Mouse (Mus musculus) fat pad, adult 2 months (tissue): Measurements from ENCODE around the gene Bcas2.
"Not testable (repeated sequence)": the region's sequence is repeated elsewhere in the genome, so short reads cannot be mapped to it uniquely, and the experiment has no call there.

Source experiments
- DNase-seq: peaks from one replicate; pipeline ENCODE4 v3.0.0-alpha.2; 2011; ENCODE audit warnings: low read depth, low spot score; ENCODE audit errors: extremely low read depth

The Bcas2 gene

DNA sequence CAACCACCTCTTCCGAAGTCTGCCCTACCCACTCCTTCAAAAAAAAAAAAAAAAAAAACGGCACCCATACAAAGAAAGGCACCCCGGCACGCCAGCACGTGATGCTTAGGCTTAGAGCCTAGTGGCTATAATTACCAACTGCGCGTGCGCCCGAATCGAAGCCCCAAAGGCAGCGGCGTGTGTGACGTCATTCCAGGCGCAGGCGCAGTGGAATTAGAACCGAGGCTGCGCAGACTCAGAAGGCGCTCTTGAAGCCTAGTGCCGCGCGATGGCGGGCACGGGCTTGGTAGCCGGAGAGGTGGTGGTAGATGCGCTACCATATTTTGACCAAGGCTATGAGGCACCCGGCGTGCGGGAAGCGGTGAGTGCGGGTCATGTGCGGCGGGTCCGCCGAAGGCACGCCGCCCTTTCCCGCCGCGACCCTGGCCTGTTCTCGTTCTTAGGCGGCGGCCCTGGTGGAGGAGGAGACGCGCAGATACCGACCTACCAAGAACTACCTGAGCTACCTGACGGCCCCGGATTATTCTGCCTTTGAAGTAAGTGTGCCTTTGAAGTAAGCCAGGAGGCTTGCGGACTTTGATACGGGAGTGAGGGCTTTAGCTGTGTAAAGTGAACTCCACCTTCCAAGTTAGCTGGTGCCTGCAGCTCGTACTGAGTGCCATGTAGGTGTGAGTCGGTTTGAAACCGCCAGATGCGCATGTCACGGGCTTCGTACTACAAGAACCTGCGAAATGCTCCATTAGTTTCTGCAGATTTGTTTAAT lies at the start of gene Bcas2:
Gene Bcas2 (plus strand): TSS at position 151 of the 763 bp plus-strand sequence.
- no peak for DNase-seq

GRCm38 (mm10) chr3:103123636-103124035 lies 47.8 kb upstream of the Bcas2 start:
- peak; percentile 88 for DNase-seq

DNA sequence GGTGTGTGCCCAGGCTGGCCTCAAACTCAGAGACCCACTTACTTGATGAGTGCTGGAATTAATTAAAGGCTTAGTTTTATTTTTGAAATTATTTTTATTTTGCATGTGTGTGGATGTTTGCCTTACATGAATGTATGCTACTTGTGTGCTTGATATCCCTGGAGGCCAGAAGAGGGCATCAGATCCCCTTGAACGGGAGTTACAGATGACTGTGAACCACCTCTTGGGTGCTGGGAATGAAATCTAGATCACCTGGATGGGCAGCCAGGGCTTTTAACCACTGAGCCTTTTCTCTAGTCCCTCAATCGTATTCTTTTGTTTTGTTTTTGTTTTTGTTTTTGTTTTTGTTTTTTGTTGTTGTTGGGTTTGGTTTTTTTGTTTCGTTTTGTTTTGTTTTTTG lies 45.3 kb upstream of the Bcas2 start:
- DNase-seq, result no peak

DNA sequence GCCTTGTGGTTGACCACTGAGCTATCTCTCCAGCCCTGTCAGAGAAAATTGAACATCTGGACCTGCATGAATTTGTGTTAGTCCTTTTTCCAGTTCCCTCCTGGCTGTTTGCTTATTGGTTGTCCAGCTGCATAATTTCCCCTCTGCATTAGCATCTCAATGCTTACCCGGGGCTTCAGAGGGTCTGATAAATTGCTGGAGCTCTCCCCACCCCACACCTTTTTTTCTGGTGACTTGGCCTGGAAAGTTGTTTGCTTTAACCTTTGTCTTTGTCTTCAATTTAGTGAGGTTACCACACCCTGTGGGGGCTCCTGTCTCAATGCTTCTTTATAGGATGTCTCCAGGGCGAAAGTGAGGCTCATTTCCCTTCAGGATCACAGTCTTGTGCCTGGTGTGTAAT lies 44.3 kb upstream of the Bcas2 start:
- DNase-seq, result no peak

- no peak for DNase-seq
Measured at GRCm38 (mm10) chr3:103127721-103128120, 43.7 kb upstream of the Bcas2 start.

GRCm38 (mm10) chr3:103128251-103128650 lies 43.2 kb upstream of the Bcas2 start:
- DNase-seq, result no peak

DNA sequence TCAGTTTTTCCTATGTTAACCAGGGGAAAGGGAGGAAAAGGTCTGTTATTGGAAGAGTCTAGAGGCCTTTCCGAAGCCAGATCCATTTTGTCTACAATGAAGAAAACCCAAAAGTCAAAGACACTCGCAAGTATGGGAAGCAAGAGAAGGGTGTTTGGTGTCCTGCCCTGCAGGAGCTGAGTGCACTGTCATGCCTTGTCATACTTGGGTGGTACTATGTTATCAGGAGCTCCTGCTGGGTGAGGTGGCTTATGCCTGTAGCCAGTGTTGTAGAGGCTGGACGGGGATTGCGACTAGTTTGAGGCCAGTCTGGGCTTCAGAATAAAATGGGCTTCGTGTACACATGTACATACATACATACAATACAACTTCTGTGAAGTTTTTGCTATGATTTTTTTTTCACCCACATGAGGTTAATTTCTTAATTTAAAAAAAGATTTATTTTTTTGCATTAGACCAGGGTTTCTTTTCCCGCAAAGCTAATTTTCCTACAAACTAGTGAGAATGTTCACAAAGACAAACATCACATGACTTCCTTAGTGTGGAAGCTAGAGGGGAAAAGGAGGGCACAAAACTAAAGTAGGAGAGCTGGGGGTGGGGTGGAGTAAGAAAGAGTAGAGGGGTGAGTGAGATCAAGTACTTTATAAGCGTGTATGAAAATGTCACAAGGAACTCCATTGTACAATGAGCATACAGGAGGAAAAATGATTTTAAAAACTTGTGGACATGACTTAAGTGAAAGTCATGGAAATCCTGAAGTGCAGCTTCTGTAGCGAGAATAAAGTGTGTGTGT lies 41.9 kb upstream of the Bcas2 start:
- no peak for DNase-seq

- DNase-seq, result no peak
Measured at GRCm38 (mm10) chr3:103130236-103130751, 41.2 kb upstream of the Bcas2 start.

- DNase-seq, result no peak
Measured at GRCm38 (mm10) chr3:103133098-103133497, 38.4 kb upstream of the Bcas2 start.

- no peak for DNase-seq
Measured at GRCm38 (mm10) chr3:103136414-103137077, 34.9 kb upstream of the Bcas2 start.

GRCm38 (mm10) chr3:103139047-103139446 lies 32.4 kb upstream of the Bcas2 start:
- DNase-seq, result no peak

DNA sequence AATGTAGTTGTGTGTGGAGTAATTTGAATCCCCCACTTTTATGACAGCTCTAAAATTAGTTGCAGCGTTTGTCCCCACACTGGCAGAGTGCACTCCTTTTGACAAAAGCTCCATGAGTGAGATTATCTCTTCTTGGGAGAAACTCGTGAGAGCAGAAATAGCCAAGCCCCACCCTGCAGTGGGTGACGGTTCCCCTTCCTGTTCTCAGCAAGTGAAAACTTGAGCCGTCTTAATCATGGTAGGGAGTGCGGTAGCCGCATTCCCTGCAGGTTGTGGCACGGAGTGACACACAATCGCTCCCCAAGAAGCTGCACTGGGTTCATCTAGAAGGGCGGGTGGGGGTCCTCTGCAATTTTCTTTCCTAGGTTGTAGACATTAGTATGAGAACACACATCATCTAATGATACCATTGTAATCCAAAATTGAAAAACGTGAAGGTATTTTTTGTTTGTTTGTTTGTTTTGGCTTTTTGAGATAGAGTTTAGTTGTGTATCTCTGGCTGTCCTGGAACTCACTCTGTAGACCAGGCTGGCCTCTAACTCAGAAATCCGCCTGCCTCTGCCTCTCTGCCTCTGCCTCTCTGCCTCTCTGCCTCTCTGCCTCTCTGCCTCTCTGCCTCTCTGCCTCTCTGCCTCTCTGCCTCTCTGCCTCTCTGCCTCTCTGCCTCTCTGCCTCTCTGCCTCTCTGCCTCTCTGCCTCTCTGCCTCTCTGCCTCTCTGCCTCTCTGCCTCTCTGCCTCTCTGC lies 31.2 kb upstream of the Bcas2 start:
- not testable (repeated sequence) for DNase-seq

DNA sequence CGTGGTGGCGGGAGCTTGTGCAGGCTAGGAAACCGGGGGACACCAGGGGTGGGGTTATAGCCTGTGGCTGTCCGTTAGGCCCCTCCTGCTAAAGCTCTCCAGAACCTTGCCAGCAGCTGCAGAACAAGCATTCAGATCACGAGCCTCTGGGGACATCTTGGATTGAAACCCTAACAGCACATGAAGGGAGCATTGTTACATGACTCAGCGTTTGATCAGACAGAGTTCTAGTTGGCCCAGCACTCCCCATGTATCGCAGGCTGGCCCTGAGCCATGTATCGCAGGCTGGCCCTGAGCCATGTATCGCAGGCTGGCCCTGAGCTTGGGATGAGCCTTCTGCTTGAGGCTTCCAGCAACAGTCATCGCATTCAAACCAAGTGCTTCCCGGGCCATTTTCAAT lies 30.2 kb upstream of the Bcas2 start:
- no peak for DNase-seq

- peak; percentile 77 for DNase-seq
Measured at GRCm38 (mm10) chr3:103142366-103142765, 29.1 kb upstream of the Bcas2 start.

DNA sequence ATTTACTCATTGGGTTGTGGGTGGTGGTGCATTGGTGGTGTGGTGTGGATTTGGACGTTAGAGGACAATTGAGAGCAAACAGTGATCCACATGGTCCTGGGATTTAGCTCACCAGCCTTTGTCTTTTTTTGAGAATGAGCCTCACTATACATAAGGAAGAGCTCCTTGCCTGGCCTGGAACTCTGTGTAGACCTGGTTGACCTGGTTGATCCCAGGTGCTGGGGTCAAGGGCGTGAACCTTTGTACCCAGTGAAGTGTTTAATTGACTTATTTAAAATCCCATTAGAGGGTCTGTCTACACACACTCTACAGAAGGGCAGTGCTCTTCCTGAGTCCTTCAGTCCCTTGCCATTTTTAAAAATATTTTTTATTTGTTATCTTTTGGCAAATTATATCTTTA lies 26.1 kb upstream of the Bcas2 start:
- no peak for DNase-seq

- no peak for DNase-seq
Measured at GRCm38 (mm10) chr3:103145791-103146190, 25.7 kb upstream of the Bcas2 start.

DNA sequence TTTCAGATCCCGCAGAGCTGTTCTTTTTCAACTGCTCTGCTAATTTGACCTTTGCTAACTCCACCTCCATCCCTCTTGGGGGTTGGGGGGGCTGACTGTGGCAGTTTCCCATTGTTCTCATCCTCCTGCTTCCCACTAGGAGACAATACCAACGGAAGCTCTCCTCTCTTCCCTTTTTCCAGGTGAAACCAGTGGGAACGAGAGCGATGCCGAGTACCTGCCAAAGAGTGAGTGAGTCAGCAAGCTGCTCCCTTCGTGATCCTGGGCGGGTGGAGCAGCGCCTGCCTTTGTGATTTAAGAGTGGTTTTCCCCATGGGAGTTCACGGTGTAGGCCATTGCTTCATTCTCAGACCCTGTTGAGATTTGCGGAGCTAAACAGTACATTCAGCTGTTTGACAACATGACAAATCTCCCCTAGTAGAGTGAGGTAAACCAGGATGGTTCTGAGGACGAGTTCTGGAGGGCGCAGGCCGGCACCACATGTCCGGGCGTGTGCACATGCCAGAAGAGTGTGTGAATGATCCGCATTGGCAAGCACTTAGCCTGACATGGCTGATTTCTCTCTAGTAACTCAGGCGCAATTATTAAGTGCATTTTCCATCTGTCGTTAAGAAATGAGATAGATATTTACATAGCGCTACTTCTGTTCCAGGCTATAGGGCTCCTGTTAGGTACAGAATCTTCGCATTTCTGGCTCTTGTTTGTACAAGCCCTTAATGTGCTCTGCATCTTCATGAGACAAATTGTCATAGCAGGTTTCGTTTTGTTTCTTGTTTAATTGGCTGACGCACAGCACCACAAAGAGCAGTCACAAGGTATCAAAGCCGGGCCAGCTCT lies 24.9 kb upstream of the Bcas2 start:
- DNase-seq, result no peak

DNA sequence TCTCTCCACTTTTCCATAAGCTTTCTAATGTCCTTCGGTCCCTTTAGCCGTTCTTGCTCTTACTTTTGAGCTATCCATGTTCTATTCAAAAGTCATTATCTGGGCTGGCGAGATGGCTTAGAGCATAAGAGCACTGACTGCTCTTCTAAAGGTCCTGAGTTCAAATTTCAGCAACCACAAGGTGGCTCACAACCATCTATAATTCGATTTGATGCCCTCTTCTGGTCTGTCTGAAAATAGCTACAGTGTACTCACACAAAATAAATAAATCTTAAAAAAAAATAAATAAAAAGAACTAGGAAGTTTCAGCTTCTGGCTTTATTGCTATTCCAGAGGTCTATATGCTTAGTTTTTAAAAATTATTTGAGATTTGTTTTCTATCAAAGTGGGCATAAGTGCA lies 23.7 kb upstream of the Bcas2 start:
- no peak for DNase-seq

- no peak for DNase-seq
Measured at GRCm38 (mm10) chr3:103148941-103149340, 22.5 kb upstream of the Bcas2 start.

GRCm38 (mm10) chr3:103153761-103154160 lies 17.7 kb upstream of the Bcas2 start:
- no peak for DNase-seq
